Mouse (Mus musculus) left cerebral cortex, postnatal 36 days (tissue): ENCODE results near the gene Drc7. TPM values are rescaled to one million over a fixed set of nuclear protein-coding genes. Genes with fewer than 3 reads are reported as not detected.

Experiments
- DNase-seq, 2 experiments: peaks; one replicate each; pipeline ENCODE4 v3.0.0; 2021 to 2022; ENCODE audit warnings: low spot score in 2 of 2, mixed read lengths in 1 of 2
- intact Hi-C: fragments of 180-260 bp; cut with DNase I; formaldehyde crosslinking; loops from one replicate; pipeline ENCODE4 v1.15.1; 2025
- total RNA-seq, 2 experiments: library from RNA; stranded (reverse); gene quantifications; 2 replicates each; pipeline ENCODE4 v1.2.3; 2021

Gene Drc7
- total RNA-seq, 2 experiments from 2014 or later = 0.68 to 0.99 TPM

- DNase-seq = no peak
Observed at GRCm38 (mm10) chr8:95113108-95113507, 58.2 kb downstream of the Drc7 start.

DNA sequence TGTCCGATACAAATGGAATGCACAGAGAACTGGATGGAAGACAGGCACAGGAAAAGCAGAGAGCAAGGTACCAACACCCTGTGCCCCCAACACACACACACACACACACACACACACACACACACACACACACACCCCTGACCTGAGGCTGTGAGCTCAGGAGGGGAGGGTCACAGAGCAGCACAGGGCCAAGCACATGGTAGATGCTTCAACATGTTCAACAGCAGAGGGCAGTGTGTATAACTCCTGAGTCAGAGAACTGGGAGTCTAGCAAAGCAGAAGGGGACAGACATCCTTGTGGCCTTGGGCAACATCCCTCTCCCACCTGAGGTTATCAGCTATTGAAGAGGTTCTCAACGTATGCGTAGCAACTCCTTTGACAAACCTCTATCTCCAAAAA is 58.8 kb downstream of the Drc7 start:
- no peak for DNase-seq
- intact Hi-C loops = no loop called here

More at GRCm38 (mm10) chr8:95113108-95113507, 58.2 kb downstream of the Drc7 start:
- intact Hi-C loops = no loop called here

DNA sequence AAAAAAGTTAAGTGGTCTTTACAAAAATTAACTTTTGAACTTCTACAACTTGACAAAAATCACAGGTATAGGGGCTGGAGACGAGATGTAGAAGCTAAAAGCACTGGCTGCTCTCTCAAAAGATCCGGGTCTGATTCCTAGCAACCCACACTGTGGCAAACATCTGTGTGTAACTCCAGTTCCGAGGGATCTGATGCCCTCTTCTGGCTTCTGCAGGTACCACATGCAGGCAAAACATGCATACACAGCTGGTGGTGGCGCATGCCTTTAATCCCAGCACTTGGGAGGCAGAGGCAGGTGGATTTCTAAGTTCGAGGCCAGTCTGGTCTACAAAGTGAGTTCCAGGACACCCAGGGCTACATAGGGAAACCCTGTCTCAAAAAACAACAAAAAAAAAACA is 68.6 kb downstream of the Drc7 start:
- intact Hi-C loops = no loop called here
- no peak for DNase-seq

DNA sequence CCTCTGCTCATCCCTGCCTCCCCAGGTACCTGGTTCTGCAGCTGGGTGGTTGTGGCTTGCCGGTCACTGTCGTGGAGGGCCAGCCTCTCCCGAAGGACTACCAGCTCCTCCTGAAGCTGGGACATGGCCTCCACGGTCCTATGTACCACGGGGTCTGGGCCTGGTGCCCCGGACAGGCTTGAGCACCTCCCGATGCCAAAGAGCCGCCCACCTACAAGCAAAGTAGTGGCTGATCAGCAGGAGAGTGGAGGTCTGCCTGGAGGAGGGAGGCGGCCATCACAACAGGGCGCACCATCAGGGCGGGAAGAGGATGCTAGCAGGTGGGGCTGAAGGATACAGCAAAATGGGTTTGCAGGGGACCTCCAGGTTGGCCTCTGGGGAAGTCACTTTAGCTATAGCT is 71.6 kb downstream of the Drc7 start:
- intact Hi-C loops = no loop called here
- DNase-seq = no peak

DNA sequence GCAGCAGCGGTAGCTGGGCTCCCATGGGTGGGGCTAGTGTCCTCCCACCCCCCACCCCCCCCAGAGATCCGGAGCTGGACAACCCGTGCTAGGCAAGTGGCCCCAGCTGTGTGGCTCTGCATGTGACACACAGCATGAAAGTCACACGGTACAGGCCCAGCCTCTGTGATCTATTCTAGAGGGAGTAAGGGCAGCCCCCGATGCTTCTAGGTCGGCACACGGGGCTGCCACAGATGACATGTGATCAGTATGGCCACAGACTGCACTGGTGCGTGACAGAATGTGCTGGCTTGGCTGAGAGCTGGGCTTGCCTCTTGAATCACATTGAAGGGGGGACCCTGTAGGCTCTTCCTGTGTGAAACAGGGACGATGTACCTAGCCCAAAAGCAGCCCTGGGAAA is 72.8 kb downstream of the Drc7 start:
- DNase-seq = no peak
- intact Hi-C loops = no loop called here

Other genes starting within 250 kb of the Drc7 start
- gene Ccl17, start 244.7 kb upstream of the Drc7 start, total RNA-seq = 10 to 100 TPM; 10.7 to 12.0 TPM
- gene Coq9, start 216.8 kb upstream of the Drc7 start, total RNA-seq = 10 to 100 TPM; 89.3 to 92.6 TPM
- 10 to 100 TPM; 67.6 to 73.5 TPM for gene Ciapin1, start 216.7 kb upstream of the Drc7 start, total RNA-seq
- 10 to 100 TPM; 67.1 to 72.7 TPM for gene Polr2c, start 197.7 kb upstream of the Drc7 start, total RNA-seq
- gene Dok4, start 178.8 kb upstream of the Drc7 start, total RNA-seq = 10 to 100 TPM; 20.0 to 22.3 TPM
- gene Ccdc102a, start 137.0 kb upstream of the Drc7 start, total RNA-seq = 1 to 10 TPM; 1.8 to 1.9 TPM
- not detected for gene Adgrg5, start 131.4 kb upstream of the Drc7 start, total RNA-seq
- gene Adgrg1, start 80.4 kb upstream of the Drc7 start, total RNA-seq = 10 to 100 TPM; 73.3 to 74.2 TPM
- under 1 TPM in 1 of 2 experiments, not detected in 1; 0.29 TPM for gene Adgrg3, start 37.4 kb upstream of the Drc7 start, total RNA-seq
- gene Katnb1, start 26.1 kb downstream of the Drc7 start, total RNA-seq = 10 to 100 TPM; 42.0 to 46.7 TPM
- 10 to 100 TPM; 51.8 to 59.0 TPM for gene Kifc3, start 147.7 kb downstream of the Drc7 start, total RNA-seq